Mouse (Mus musculus) adrenal gland, adult 8-10 months (tissue): ENCODE data around the gene Pgc. TPM values are rescaled to one million over a fixed set of nuclear protein-coding genes. Genes with fewer than 3 reads are reported as not detected.

Source experiments
- DNase-seq: peaks from one replicate; pipeline ENCODE4 v3.0.0; 2022
- total RNA-seq, 4 experiments: library from RNA; stranded (reverse); gene quantifications; 2 replicates each; pipeline ENCODE4 v1.2.4; 2022

Gene Pgc
- total RNA-seq, 4 experiments from 2014 or later: not detected

GRCm38 (mm10) chr17:47708972-47709371, 17.7 kb upstream of the Pgc start:
- DNase-seq: no peak

DNA sequence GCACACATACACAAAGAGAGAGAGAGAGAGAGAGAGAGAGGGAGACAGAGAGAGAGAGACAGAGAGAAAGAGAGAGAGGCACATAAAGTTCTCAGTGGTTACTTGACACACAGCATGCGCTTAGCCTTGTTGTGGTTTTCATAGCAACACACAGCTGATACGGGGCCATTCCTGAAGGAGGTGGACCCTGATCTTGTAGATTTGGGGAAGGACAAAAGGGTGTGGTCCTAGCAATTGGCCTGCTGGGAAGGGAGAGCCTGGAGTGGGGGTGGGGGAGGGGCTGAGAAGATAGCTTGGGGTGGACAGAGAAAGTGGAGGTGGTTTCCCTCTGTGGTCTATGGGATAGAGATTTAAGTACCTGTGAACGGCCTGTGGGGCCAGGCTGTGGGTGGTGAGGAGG, 16.6 kb upstream of the Pgc start:
- no peak for DNase-seq

- no peak for DNase-seq
These were observed 14.8 kb upstream of the Pgc start for GRCm38 (mm10) chr17:47711883-47712282.

DNA sequence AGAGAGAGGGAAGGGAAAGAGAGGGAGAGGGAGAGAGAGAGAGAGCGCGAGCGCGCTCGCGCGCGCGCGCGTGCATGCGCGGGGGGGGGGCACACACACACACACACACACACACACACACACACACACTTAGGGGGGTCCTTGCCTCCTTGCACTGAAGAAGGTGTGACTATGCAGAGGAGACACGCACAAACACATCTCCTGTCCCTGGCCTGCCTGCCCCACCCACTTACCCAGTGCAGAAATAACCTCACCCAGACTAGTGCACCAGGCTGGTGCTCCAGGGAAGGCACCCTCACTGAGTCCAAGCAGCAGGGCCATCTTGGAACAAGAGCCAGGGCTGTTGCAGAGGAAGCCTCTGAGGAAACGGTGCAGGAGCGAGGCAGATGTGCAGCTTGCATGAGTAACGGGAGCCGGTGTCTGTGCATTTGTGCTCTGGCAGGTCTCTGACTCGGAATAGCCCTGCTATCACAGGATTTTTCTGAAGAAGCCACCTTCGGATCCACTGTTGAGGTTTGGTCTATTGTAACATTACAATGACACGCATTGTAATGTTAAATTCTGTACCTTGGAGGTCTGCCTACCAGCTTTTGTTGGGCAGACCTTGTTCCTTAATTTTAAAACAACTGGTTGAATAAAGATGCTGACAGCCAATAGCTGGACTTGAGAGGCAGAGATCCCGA, 13.6 kb upstream of the Pgc start:
- DNase-seq: no peak

DNA sequence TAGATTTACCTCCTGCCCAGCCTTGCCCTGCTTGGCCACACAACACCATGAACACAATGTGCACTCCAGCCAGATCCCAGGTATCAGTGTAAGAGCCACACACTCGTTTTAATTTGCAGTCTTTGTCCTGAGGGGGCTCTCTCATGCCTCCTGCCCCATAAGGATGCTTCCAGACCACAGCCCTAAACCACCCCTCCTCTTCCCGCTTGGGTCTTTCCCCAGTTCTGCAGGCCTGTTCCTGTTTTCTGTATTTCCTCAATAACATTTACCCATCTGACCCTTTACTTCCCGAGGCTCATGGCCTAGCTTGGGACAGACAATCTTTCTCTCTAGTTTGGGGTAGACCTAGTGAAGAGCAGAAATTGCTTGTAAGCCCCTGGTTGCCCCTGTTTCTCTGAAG, 11.6 kb upstream of the Pgc start:
- DNase-seq: no peak

DNA sequence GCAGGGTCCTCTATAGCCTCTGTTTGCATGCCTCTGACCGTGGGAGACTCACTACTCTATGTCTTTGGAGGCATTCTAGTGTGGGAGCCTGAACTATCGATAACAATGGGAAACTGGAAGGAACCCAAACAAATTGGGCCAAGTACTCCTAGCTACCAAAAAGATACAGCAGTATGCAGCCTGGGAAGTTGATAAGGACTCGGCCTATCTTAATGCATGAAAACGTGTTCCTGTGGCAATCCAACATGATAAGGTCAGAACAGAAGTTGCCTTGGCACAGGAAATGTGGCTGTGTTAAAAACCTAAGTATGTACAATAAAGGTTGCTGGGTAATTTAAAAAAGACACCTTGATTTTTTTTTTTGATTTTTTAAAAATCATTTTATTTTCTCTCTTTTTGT, 5.5 kb upstream of the Pgc start:
- DNase-seq: no peak

DNA sequence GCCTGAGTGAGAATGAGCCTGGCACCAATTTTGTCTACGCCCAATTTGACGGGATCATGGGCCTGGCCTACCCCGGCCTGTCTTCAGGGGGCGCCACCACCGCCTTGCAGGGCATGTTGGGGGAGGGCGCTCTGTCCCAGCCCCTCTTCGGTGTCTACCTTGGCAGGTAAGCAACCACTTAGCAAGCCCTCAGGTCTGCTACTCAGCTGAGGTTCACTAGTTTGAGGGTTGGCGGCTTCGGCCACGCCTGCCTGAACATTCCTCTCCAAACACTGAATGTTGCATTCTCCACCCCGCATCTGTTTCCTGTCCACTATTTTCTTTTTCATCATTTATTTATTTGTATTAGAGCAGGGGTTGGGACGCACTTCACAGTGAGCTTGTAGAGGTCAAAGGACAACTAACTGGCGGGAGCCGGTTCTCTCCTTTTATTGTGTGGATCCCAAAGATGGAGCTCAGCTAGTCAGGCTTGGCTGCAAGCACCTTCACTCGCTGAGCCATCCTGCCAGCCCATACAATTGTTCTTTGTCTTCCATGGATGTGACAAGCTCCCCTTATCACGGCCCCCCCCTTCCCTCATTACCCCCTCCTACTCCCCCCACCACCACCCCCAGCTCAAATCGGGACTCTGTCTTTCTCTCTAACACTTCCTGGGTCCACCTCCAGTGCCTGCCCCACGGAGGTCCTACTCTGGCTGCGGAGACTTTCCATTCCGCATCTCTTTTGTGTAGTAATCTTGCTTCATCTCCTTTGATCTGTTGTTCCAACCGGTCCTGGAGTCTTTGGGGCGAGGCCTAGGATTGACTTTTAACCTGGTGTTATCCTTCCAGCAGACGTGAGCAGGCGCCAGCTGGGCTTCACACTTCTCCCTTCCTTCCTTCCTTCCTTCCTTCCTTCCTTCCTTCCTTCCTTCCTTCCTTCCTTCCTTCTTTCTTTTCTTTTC, 4.3 kb downstream of the Pgc start:
- DNase-seq: no peak

- DNase-seq: no peak
These were observed 9.0 kb downstream of the Pgc start for GRCm38 (mm10) chr17:47735553-47736100.

GRCm38 (mm10) chr17:47736856-47737255, 10.2 kb downstream of the Pgc start, which contains the start of gene Tfeb:
TSS of gene Tfeb (plus strand) at chr17:47737030.
- peak; percentile 92 for DNase-seq

- DNase-seq: peak; percentile 89
These were observed 10.8 kb downstream of the Pgc start for GRCm38 (mm10) chr17:47737271-47738065.

DNA sequence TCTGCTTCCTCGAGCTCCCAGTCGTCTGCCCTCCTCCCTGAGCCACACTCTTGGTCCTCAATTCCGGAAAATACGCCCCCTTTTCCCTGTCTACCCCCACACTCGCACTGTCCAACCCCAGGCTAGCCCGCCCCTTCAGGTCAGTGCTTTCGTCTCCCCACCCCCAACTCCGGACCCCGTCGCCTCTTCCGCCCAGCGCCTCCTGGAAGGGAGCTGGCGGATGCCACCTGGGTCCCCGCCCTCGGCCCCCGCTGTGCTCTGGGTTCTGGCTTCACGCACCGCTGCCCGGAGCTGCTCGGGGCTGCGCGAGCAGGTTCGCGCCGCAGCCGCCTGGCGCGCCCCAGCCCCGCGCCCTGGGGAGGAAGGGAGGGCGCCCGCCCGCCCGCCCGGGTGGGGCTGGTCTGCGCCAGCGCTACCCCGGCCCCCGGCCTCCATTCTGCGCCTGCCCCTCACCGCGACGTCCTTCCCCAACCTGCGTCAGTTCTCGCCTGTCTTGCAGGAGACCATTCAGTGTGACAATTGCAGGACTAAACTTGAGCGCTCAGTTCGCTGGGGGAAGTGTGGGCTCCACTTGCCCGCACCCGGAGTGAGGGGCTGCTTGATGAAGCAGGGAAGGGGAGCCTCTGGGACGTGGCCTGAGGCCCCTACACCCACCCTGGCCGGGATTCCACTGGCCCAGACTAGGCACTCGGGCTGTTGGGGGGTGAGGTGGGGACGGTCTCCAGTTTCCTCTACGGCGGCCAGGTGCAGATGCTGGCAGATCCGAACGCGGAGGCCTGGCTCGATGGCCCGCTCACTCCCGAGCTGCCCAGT, 11.6 kb downstream of the Pgc start:
- DNase-seq: peak; percentile 45

DNA sequence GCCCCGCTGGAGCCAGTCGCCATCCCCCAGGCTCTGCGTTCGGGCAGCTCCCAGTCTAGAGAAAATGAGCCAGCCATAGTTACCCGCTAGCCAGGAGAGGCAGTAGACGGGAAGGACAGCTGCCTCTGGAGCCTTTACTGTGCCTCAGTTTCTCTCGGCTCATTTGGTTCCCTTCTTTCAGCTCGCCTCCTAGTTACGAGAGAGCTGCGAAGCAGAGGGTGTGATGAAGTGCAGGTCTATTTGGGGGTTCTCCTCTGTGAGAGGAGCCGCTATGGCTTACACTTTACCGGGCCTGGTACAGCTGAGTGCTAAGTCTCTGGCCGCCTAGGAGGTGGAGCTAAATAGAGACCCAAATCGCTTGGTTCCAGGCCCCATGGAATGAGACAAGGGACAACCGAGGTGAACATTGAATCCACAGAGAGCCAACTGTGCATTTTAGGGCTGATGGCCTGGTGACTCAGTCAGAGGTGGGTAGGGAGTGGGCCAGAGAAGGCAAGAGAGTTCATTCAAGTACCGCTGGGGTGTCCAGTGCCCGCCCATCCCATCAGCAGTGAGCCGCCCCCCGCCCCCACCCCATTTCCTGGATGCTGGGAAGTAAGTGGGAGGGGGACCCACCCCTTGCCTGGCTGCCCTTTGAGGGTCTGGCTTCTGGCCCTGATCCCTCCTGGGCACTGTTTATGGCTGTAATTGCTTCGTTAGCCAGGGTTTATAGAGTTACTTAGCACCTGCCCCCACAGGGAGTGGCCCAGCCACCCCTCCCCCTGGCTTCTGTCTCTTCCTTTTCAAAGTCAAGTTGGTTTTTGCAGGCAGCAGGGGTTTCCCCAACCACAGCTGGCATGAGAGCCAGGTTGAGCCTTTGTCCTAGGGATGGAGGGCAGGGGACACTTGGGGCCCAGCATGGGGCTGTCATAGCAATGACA, 12.5 kb downstream of the Pgc start:
- DNase-seq: no peak

- no peak for DNase-seq
These were observed 13.5 kb downstream of the Pgc start for GRCm38 (mm10) chr17:47740186-47740585.

GRCm38 (mm10) chr17:47742991-47743734, 16.5 kb downstream of the Pgc start:
- DNase-seq: no peak

DNA sequence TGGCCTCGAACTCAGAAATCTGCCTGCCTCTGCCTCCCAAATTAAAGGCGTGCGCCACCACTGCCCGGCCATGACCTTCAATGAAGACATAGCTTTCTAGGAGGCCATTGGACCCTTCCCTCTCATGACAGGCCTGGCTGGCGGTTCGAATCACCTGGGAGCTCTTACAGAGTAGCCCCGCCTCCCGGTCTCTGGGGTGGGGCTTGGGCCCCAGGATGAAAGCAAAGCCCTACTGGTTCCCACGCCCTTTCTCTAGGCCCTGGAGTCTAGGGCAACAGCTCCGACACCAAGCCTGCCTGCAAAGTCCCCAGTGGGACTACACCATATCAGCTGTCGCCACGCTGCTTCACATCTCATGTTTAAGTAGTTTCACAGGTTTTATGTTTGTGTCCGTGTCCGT, 17.4 kb downstream of the Pgc start:
- no peak for DNase-seq

- no peak for DNase-seq
These were observed 18.2 kb downstream of the Pgc start for GRCm38 (mm10) chr17:47744746-47745368.

DNA sequence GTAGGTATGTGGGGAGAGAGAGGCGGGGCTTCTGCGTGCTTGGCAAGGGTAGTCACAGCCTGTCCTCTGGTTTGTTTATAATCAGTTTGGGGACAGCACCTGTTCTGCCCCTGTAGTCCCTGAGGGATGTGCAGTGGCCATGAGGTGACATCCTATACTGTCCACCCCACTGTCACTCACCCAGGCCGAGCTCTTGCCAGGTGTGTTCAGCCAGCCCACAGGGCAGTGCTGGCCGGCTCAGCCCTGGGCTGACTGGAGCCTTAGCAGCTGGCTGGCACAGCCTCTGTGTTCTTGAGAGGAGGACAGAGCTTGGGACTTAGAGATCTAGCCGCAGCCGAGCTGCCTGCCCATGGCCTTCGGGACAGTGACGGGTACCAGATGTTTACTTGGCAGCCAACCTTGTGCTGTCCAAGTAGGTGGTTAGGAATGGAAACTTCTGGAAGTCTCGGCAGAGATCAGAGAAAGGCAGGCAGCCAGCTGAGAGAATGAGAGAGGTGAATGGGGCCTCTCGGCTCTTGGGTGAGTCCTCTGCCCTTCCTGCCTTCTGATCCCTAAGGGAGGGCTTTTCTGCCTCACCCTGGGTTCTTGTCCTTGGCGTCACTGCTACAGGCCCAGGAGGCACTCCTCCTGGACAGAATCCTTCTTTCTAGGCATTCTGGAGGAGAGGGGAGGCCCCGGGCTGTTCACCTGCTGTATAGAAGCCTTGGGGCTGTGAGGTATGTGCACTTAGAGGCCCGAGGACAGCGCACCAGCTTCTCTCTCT, 22.3 kb downstream of the Pgc start:
- DNase-seq: peak; percentile 50

DNA sequence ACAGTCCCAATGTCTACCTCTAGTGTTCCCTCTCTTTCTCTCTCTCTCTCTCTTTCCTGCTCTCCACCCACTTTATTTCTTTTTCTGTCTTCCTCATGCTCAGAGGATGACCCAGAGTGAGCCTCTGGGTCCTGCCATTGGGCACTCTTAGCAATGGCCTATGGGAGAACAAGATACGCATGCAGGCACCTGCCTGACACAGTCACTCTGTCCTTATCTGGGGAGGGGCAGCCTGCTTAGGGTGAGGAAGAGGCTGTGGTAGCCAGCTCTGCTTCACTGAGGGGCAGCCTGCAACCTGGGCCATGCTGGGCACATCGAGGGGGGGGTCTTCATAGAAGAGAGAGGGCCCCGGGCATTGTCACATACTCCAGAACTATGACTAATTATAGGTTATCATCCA, 23.0 kb downstream of the Pgc start:
- no peak for DNase-seq

- no peak for DNase-seq
These were observed 23.5 kb downstream of the Pgc start for GRCm38 (mm10) chr17:47750101-47750500.
